Mouse (Mus musculus) hindlimb bud, embryonic 11.5 days (tissue): ENCODE data around the gene Dazl.
A peak's percentile ranks its signal among the peaks of the same experiment; 100 is the strongest.
"Not testable (repeated sequence)": the region's sequence is repeated elsewhere in the genome, so short reads cannot be mapped to it uniquely, and the experiment has no call there.

Experiments
- DNase-seq: peaks from one replicate; pipeline ENCODE4 v3.0.0-alpha.2; 2012; ENCODE audit warnings: low read depth, low spot score; ENCODE audit errors: extremely low spot score

The Dazl gene

DNA sequence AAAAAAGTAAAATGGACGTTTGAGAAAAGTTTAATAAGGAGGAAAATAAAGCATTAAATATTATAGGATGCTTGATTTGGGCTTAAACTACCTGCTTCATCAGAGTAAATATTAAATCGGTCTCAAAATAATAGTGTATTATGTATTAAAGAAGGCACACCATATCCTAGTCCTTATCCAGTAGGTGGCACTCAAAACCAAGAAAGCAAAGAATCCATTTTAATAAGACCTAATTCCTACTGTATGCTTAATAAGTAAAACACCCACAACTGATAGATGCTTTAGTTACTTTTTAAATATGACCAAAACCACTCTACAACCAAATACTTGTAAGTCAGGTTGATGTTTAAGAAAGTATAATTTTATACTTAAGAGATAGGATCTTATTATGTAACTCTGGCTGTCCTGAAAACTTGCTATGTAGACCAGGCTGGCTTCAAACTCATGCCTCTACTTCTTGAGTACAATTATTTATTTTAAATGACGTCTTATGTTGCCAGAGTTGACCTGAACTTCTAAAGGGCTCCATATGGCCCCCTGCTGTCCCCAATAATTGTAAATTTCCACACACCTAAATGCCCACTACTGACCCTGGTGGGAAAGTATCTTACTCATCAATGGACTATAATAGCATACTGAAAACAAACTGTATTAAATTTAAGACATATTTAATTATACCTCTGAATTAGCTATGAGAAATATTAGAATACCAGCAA, 1.8 kb downstream of the Dazl start:
- DNase-seq, result peak; percentile 33

DNA sequence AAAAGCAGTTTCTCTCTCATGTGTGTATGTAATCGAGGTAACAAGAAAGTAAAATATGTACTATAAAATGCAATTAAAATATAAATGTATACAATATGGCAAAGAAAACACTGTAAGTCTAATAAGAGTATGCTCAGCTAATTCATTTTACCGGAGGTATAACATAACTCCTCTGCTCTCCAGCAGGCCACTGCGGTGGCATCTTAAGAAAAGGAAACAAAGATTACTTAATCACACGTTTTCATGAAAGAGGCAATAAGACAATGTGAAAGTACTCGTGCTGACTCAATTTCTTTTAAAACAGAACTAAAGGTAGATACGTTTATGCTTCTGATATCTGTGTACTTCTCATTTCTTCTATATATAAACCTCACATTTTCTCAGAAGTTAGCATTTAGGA, 8.6 kb downstream of the Dazl start:
- DNase-seq, result no peak

DNA sequence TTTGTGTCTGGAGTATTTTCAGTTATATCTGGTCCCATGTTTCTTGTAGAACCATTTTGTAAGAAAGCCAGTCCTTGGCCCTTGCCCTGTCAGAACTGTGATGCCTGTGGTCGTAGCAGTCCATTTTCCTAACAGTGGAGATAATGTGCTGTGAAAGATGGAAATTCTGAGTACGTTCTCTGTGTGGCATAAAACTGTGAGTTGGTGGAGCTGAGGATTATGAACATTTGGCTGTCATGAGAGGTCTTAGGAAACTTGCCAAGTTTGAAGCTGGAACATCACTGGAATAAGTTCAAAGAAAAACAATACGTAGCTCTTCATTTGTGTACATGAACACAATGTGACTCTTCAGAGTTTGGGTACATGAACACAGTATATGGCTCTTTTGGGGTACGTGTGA, 31.8 kb downstream of the Dazl start:
- not testable (repeated sequence) for DNase-seq

DNA sequence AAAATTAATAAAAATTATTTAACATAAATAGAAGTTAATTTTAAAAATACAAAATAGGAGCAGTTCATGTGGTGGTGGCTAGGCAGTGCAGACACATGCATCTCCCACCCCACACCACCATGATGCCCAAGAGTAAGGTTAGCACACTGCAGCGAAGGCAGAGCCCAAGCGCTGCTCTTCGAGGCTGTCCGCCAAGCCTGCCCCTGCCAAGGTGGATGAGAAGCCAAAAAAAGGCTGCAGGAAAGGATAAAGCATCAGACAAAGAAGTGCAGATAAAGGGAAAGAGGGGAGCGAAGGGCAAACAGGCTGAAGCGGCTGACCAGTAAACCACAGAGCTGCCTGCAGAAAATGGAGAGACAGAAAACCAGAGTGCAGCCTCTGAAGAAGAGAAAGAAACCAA, 32.6 kb downstream of the Dazl start:
- DNase-seq, result no peak

DNA sequence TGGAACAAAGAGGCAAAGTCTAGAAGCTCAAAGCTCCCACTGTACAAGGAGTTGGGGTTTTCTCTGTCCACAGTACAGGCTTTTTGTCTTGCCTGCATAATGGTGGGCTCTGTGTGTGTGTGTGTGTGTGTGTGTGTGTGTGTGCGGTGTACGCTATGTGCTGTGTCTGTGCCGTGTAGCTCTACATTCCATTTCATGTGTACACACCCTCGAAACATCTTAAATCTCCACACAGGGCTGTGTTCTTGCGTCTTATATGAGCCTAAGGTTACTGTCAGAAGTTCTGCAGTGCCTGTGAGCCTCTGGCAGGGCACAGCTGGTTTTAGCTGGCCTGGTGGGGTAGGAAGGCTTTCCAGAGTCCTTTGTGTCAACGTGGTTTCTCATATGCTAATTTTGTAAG, 46.8 kb downstream of the Dazl start:
- DNase-seq, result no peak

DNA sequence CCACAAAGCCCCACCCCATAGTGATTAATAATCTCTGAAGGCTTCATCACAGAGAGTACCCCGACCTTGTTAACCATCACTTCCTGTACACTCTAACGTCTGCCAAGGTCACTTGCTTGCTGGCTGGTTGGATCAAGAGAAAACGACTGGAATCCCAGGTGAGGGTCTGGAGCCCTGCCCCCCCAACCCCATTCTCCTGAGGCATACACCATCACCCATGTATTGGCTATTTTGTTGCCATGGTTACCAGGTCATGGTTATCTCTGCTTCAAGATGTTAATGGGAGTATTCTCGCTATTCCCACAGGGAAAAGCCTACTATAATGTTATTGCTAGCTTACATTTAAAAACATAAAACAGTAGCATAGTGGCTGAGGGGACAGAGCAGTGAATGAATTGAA, 48.8 kb downstream of the Dazl start:
- no peak for DNase-seq

DNA sequence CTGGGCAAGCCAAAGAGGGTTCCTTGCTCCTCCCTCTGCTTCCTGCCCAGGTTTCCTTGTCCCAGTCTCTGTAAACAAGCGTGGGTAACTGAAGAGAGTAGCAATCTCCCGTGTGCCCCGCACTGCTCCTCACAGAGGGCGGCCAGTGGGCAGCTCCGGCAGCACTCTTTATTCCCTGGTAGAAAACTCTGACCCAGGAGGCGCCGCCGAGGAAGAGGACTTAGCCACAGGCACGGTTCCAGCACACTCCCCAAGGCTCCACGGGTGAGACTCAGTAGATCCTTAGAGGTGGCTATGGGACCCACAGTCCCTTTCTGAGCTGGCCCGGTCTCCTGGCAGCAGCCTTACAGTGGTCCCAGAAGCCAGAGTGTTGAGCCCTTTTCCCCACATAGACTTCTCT, 50.1 kb downstream of the Dazl start:
- DNase-seq, result no peak

DNA sequence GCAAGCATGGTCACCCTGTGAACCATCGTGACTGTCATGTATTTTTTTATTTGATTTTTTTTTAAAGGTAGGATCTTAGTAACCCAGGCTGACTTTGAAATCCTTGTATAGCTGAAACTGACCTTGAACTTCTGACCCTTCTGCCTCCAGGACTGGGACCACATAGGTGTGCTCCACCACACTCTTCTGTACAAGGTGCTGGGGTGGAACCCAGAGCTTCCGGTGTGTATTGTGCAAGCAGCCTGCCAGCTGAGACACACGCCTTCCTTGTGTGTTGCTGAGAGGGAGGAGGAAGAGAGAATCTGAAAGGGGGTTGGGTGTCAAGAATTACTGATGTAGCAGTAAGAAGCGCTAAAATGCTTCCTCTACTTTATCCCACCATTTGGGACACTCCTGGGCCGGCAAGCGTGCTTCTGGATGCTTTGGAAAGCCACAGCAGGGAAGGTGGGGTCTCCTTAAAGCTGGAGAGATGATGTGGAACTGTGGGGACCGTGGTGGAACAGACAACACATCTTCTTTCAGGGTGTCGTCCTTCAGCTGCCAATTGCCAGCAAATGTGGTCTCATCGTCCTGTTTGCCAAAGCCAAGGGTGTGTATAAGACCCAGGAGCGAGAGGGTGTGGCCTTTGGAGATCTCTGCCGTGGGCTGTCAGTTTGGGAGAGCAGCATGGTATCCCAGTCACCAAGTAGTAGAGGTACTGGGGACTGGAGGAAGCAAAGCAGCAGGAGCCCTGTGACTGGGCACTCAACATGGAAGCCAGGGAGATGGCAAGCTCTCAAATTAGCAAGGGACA, 55.4 kb downstream of the Dazl start:
- DNase-seq, result no peak

DNA sequence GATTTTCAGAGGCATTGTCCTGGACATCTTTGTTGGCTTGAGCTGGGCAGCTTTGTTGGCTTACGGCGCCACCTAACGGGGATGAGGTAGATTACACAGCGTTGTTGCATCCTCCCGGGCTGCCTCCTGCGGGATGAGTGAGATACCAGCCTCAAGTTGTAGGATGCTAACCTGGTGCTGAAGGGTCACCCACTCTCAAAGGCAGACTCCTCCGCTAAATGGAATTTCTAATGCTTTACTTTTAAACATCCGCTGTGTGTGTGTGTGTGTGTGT, 56.1 kb downstream of the Dazl start:
- DNase-seq, result peak; percentile 54

DNA sequence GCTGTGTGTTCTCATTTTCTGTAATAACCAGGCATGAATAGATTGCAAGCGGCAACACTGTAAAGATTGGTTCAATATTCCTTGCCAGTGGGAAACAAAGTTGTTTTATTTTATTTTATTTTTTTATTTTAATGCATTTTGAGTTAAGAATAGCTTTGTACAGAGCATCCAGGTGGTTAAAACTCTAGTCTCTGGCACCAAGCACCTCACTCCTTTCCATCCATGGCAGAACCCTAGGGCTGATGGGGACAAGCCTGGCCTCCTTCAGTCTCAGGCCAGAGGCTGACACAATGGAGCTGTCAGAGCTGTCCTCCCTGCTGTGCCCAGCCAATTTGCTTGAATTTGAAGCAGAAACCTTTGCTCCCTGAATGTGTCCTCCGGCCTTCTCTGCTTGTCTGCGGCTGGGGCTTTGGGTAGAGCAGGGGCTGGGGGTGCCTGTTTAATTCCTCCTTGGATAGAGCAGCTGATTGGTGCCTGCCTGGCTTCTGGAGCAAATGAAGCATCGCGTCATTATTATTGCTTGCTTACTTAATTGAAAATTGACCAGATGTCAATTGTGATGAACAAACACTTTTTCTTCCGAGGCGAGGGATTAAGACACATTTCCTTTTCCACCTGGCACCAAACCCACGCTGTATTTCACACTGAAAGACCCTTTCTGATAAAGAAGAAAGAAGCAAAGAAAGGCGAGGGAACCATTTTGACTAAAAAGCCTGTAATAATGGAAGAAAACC, 56.6 kb downstream of the Dazl start:
- no peak for DNase-seq

DNA sequence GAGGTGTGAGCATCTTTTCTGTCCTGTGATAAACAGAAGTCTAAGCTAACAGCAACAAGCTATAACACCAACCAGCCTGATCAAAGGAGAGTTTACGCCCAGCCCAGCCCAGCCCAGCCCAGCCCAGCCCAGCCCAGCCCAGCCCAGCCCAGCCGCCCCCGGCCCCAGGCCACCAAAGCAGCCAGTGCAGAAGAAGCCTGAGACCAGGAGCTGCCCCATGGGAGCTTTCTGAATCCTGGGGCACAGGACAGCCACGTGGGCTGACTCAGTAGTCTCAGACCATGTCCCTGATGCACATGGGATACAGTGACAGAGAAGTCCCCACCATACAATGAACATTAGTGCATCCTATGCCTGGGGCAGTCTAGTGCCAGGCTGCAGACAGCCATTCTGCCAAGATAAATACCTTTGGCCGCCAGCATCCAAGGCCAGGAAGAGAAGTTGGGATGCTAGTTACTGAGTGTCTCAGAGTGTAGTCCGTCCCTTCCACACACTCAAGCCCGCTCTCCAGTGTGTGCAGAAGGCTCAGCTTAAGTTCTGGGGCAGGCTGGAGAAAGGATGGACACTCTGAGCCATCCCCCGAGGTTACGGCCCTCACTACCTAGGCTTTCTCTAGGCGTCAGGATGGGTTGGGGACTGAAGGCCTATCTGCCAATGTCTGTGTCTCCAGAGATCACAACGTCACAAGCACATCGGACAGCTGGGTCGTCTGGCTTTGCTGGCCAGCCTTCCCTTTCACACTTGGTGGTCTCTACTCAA, 57.3 kb downstream of the Dazl start:
- no peak for DNase-seq

DNA sequence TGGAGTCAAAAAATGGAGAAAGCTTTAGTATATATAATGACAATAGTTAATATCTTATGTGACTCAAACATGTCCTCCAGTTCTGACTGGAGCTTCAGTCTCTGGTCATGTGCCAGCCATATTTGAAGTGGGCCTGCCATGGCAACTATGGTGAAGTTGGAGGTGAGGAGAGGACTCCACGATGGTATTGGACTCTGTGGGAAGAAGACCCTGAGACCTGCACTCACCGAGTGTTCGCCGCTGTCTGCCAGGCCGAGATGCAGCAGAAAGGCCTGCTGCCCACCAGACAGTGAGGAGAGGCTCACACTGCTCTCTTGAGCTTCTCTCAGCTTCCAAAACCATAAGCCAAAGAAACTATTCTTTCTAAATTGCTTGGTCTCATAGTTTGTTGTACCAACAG, 59.5 kb downstream of the Dazl start:
- no peak for DNase-seq

DNA sequence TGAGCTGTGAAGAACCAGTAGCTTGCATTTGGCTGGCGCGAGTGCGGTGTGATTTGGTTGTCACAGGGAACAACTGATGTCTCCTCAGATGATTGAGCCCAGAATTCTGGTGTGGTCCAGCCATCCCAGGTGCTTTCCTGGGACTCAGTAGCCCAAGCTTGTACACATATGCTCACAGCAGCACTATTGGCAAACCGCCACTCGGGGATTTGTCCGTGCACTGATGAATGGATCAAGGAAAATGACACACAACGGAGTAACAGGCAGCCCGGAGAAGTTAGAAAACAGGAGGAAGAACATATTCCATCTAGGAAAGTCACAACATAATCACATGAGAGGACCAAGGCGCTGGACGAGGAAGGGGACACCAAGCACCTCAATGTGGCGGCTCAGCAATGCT, 60.6 kb downstream of the Dazl start:
- DNase-seq, result no peak

DNA sequence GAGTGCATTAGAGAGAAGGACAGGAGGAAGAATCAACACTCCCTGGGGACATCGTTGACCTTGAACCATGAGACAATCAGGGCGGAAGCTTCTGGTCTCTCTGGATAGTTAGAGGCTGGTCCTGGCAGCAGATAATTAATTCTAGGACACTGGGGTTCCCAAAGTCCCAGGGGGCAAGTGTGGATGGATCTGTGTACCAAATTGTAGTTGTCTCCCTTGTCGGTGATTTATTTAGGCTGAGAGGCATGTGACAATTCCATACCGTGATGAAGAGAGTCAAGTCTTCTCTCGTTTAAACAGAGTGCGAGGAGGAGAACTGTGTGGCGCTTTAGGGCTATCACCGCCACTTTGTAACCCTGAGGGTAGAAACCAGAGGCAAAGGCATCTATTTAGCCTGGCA, 62.2 kb downstream of the Dazl start:
- DNase-seq, result no peak

DNA sequence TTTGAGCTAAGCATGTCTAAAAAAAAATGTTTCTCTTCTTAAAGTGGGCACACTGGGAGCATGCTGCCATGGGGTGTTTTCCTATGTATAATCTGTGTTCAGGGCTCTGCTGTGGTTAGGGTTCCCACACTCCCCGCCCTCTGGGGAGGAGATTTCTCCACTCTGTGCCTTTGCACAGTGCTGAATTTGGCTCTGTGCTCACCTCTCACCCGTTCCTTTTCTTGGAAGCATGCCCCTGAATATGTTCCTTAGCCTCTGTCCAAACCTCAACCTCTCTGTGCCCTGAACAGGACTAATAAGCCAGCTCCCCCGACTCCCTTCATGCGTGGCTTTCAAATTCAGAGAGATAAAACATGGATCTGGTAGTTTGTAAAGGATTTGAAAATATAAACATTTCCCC, 63.9 kb downstream of the Dazl start:
- DNase-seq, result no peak
